Mouse (Mus musculus) neural tube, embryonic 11.5 days (tissue): ENCODE results near the gene Kcnq1. TPM values are rescaled to one million over a fixed set of nuclear protein-coding genes. Genes with fewer than 3 reads are reported as not detected.
A peak's percentile ranks its signal among the peaks of the same experiment; 100 is the strongest.

Experiments used
- ATAC-seq: fragments of 200-750 bp; cut with Nextera tagmentation; 2 replicates; pipeline ENCODE4 v1.8.0; 2017; ENCODE audit warnings: moderate number of reproducible peaks, mild to moderate bottlenecking, moderate TSS enrichment, moderate library complexity; ENCODE audit not compliant: insufficient read depth, low FRiP score, low TSS enrichment
- DNase-seq: peaks from one replicate; pipeline ENCODE4 v3.0.0-alpha.2; 2015; ENCODE audit warnings: low spot score
- H3K27ac ChIP-seq: fragments of 300-500 bp; sonication (generic); 2 replicates; pipeline ENCODE4 v1.5.1; 2014; ENCODE audit warnings: low read depth, mild to moderate bottlenecking, low read length
- H3K27me3 ChIP-seq: fragments of 300-500 bp; sonication (generic); 2 replicates; pipeline ENCODE4 v1.6.1; 2014; ENCODE audit warnings: mild to moderate bottlenecking, low read length, mixed read lengths; ENCODE audit not compliant: control insufficient read depth, insufficient read depth
- H3K36me3 ChIP-seq: fragments of 300-500 bp; sonication (generic); 2 replicates; pipeline ENCODE4 v1.6.1; 2014; ENCODE audit warnings: mild to moderate bottlenecking, low read length, moderate library complexity, mixed read lengths; ENCODE audit not compliant: control insufficient read depth, insufficient read depth
- H3K4me1 ChIP-seq: fragments of 300-500 bp; sonication (generic); 2 replicates; pipeline ENCODE4 v1.6.1; 2014; ENCODE audit warnings: low read length, mixed read lengths; ENCODE audit not compliant: control insufficient read depth, insufficient read depth
- H3K4me2 ChIP-seq: fragments of 300-500 bp; sonication (generic); 2 replicates; pipeline ENCODE4 v1.6.1; 2014; ENCODE audit warnings: low read depth, mild to moderate bottlenecking, moderate library complexity
- H3K4me3 ChIP-seq: fragments of 300-500 bp; sonication (generic); 2 replicates; pipeline ENCODE4 v1.5.1; 2014; ENCODE audit warnings: low read depth, low read length
- H3K9ac ChIP-seq: fragments of 300-500 bp; sonication (generic); 2 replicates; pipeline ENCODE4 v1.6.1; 2014; ENCODE audit warnings: mild to moderate bottlenecking, low read length
- H3K9me3 ChIP-seq: fragments of 300-500 bp; sonication (generic); 2 replicates; pipeline ENCODE4 v1.6.1; 2016; ENCODE audit warnings: low read length; ENCODE audit not compliant: control insufficient read depth
- WGBS: fragments of 180-500 bp; shearing (Covaris S2); extraction: QIAGEN DNeasy Blood & Tissue Kit; methylation state at CpG from one replicate; pipeline ENCODE4 v1.1.7; 2014; 5-methylcytosine and 5-hydroxymethylcytosine counted together
- polyA plus RNA-seq: library from polyadenylated mRNA; unstranded; fragments of >200 nt; fragmentation: Nextera tagmentation; extraction: Ambion mirVana; gene quantifications from 2 replicates; pipeline ENCODE4 v1.2.1, GENCODE M21; 2014

Kcnq1 gene
- polyA plus RNA-seq, 1 experiment from 2014 or later = 1.7 TPM

DNA sequence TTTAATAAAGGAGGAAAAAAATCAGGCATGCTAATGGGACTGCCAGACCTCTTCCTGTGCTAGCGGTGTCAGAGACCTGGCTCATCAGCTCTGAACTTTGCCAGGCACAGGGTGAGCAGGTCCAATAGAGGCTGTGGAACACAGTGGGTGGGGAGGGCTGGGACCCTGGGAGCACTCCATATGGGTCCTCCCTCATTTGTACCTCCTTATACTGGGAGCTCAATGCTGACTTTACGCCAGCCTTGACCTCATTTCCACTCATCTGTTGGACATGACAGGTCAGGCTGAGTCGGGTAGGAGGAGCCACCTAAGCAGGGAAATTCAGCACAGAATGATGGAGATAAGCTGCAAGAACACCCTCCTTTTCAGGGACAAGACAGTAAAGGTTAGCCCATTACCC lies 38.3 kb upstream of the Kcnq1 start:
- WGBS = 74% methylated on average over 3 of the region's 3 CpGs
- DNase-seq (no peak), ATAC-seq (no peak)
- Histone ChIP-seq H3K9ac (peak overlapping the region; percentile 50), H3K4me1 (peaks cover 18% of the 10 kb centered on the region), H3K27ac (peak overlapping the region; percentile 88), H3K36me3 (peaks cover 28% of the 10 kb centered on the region), H3K27me3 (no peaks in the 10 kb centered on the region), H3K4me3 (no peak overlapping the region; the same call in 1 of the 2 replicates), H3K9me3 (no peaks in the 10 kb centered on the region), H3K4me2 (peak overlapping the region; percentile 47)

- Histone ChIP-seq H3K4me1 (peaks cover 18% of the 10 kb centered on the region), H3K27me3 (no peaks in the 10 kb centered on the region), H3K9ac (peak overlapping the region; percentile 50), H3K9me3 (no peaks in the 10 kb centered on the region), H3K4me3 (peak overlapping the region; percentile 18), H3K4me2 (peak overlapping the region; percentile 47), H3K27ac (peak overlapping the region; percentile 88), H3K36me3 (peaks cover 24% of the 10 kb centered on the region)
- ATAC-seq = no peak; the same call in 1 of the 2 replicates
- peak; percentile 63 for DNase-seq
- 48% methylated on average over 13 of the region's 13 CpGs for WGBS
Measured at GRCm38 (mm10) chr7:143068316-143068881, 37.8 kb upstream of the Kcnq1 start.

DNA sequence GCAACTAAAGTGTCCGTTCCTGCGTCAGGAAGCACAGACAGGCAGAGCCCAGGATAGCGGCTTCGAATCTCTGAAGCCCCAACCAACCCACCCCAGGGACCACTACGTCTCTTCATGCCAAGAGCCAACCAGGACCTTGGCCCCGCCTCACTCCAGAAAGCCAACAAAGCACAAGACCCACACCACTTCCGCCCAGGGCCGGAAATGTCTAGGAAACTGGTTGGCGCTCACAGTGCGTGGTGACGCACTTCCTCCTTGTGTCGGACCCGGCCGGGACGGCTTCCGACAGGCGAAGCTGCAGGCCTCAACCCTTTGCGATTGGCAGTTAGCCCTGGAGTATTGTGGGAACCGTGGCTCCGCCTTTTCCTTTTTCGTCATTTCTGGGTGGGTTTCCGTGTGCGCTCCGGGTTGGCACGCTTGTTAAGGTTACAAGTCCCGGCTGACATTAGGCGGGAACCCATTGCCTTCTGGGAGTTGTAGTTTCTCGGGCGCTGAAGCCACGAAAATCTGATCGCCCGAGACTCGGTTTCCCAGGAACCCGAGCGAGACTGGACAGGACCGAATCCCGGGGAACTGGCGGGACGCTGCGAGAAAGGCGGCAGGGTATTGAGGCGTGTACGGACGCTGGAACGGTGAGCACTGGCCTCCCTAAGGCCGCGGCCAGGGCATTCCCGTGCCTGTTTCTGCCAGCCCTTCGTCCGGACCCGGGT lies 37.1 kb upstream of the Kcnq1 start, which contains the start of gene Tssc4:
TSS of gene Tssc4 (plus strand) at position 368 of the 710 bp plus-strand sequence.
- peaks cover 18% of the 10 kb centered on the region for H3K4me1 ChIP-seq
- H3K27me3 ChIP-seq = no peaks in the 10 kb centered on the region
- under 1% methylated on average over 51 of the region's 51 CpGs for WGBS
- H3K9me3 ChIP-seq = no peaks in the 10 kb centered on the region
- ATAC-seq (peak; percentile 96), DNase-seq (peak; percentile 99)
- peak within 1 kb of the TSS; percentile 88 for H3K27ac ChIP-seq
- peak within 1 kb of the TSS; percentile 78 for H3K4me2 ChIP-seq
- peaks cover 18% of the 10 kb centered on the region for H3K36me3 ChIP-seq
- H3K4me3 ChIP-seq = peak within 1 kb of the TSS; percentile 55
- peak within 1 kb of the TSS; percentile 58 for H3K9ac ChIP-seq

DNA sequence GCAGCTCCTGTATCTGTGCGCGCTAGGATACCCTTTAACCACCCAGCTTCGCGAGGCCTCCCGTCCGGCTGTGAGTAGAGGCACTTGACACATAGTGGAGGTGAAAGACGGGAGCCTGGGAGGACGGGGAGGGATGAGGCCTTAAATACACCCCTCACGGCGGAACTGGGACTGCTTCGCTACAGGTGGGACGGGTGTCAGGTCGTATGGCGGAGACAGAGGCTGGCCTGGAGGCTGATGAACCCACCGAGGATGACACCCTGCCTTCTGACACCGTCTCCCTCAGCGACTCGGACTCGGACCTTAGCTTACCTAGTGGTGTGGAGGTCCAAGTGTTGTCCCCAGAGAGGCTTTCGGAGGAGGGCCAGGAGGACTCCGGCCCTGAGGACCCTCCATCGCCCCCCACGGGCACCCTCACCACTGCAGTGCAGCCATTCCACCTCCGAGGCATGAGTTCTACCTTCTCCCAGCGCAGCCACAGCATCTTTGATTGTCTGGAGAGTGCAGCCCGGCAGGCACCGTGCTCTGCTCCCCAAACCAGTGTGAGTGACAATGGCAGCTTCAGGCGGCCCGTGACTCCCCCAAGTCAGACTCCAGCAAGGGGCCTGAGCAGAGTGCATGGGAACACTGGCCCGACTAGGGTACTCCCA lies 36.3 kb upstream of the Kcnq1 start:
- peaks cover 16% of the 10 kb centered on the region for H3K36me3 ChIP-seq
- H3K9me3 ChIP-seq = no peaks in the 10 kb centered on the region
- no peak overlapping the region for H3K27ac ChIP-seq
- peak overlapping the region; percentile 78 for H3K4me2 ChIP-seq
- H3K9ac ChIP-seq = peak overlapping the region; percentile 58
- peak overlapping the region; percentile 55 for H3K4me3 ChIP-seq
- 11% methylated on average over 30 of the region's 30 CpGs for WGBS
- ATAC-seq (no peak), DNase-seq (no peak)
- H3K27me3 ChIP-seq = no peaks in the 10 kb centered on the region
- H3K4me1 ChIP-seq = peaks cover 18% of the 10 kb centered on the region

GRCm38 (mm10) chr7:143070506-143071070 lies 35.6 kb upstream of the Kcnq1 start:
- peak overlapping the region; percentile 78 for H3K4me2 ChIP-seq
- H3K36me3 ChIP-seq = peaks cover 10% of the 10 kb centered on the region
- H3K9ac ChIP-seq = peak overlapping the region; percentile 58
- WGBS = 92% methylated on average over 10 of the region's 10 CpGs
- peak overlapping the region; percentile 55 for H3K4me3 ChIP-seq
- H3K4me1 ChIP-seq = peaks cover 18% of the 10 kb centered on the region
- H3K27ac ChIP-seq = no peak overlapping the region
- no peaks in the 10 kb centered on the region for H3K9me3 ChIP-seq
- no peak for DNase-seq
- no peaks in the 10 kb centered on the region for H3K27me3 ChIP-seq
- ATAC-seq = no peak

DNA sequence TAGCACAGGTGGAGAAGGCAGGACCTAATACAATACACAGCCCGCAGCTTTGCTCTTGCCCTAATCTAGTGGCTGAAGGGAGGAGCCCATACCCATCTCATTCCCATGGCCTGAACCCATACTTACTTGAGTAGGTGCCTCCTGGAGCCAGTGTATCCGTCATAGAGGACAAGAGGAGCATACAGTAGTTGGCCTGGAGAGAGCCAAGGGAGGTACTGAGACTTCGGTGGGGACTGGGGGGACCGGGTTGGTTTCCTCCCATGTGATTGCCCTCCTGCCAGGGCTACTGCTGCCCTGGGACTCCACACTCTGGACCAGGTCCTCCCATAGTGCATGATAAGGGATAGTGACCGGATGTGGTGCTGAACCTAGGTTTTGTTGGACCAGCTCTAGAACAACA lies 33.6 kb upstream of the Kcnq1 start:
- H3K4me1 ChIP-seq = peaks cover 18% of the 10 kb centered on the region
- H3K9me3 ChIP-seq = no peaks in the 10 kb centered on the region
- no peaks in the 10 kb centered on the region for H3K36me3 ChIP-seq
- H3K4me3 ChIP-seq = no peak overlapping the region
- DNase-seq (no peak), ATAC-seq (no peak)
- no peak overlapping the region for H3K27ac ChIP-seq
- H3K9ac ChIP-seq = no peak overlapping the region
- H3K4me2 ChIP-seq = no peak overlapping the region
- 86% methylated on average over 5 of the region's 5 CpGs for WGBS
- no peaks in the 10 kb centered on the region for H3K27me3 ChIP-seq

- no peak overlapping the region for H3K4me2 ChIP-seq
- no peaks in the 10 kb centered on the region for H3K36me3 ChIP-seq
- no peak overlapping the region for H3K9ac ChIP-seq
- no peaks in the 10 kb centered on the region for H3K9me3 ChIP-seq
- 61% methylated on average over 1 of the region's 1 CpGs for WGBS
- no peak overlapping the region for H3K27ac ChIP-seq
- ATAC-seq (no peak), DNase-seq (peak; percentile 54)
- no peaks in the 10 kb centered on the region for H3K27me3 ChIP-seq
- peaks cover 14% of the 10 kb centered on the region for H3K4me1 ChIP-seq
- H3K4me3 ChIP-seq = no peak overlapping the region
Measured at GRCm38 (mm10) chr7:143073086-143073485, 33.1 kb upstream of the Kcnq1 start.

- Histone ChIP-seq H3K9me3 (no peaks in the 10 kb centered on the region), H3K27me3 (no peaks in the 10 kb centered on the region), H3K4me2 (no peak overlapping the region), H3K4me1 (peaks cover 4% of the 10 kb centered on the region; the same call in 1 of the 2 replicates), H3K9ac (no peak overlapping the region), H3K36me3 (no peaks in the 10 kb centered on the region), H3K27ac (no peak overlapping the region), H3K4me3 (no peak overlapping the region)
- DNase-seq = no peak
- no peak for ATAC-seq
- WGBS = 76% methylated on average over 5 of the region's 5 CpGs
Measured at GRCm38 (mm10) chr7:143075394-143075793, 30.8 kb upstream of the Kcnq1 start.
